Mouse (Mus musculus): Measurements from ENCODE around the gene Ppp1r15b. TPM values are rescaled to one million over a fixed set of nuclear protein-coding genes. Genes with fewer than 3 reads are reported as not detected.

The Ppp1r15b gene
- polyA plus RNA-seq, 1 experiment = 19.7 TPM

GRCm38 (mm10) chr1:133152213-133152612 is 21.3 kb downstream of the Ppp1r15b start:
- no peak overlapping the region for H3K27ac ChIP-seq (ENCODE audit: insufficient read depth, low read length)
- no peaks in the 10 kb centered on the region for H3K27me3 ChIP-seq (ENCODE audit: control insufficient read depth, insufficient read depth, low read length)
- no peak overlapping the region for H3K4me3 ChIP-seq (ENCODE audit: extremely low read depth, insufficient read depth, insufficient read length)
- H3K36me3 ChIP-seq (ENCODE audit: control insufficient read depth, insufficient read depth, low read length) = no peaks in the 10 kb centered on the region
- 97% methylated on average over 3 of the region's 3 CpGs for WGBS
- no peaks in the 10 kb centered on the region for H3K4me1 ChIP-seq (ENCODE audit: control insufficient read depth, insufficient read depth, insufficient read length)
- no peak for DNase-seq (ENCODE audit: low read depth in 1 of 2, low spot score in 2 of 2)
- TF ChIP-seq CTCF (IDR thresholded peaks at IDR 0.05; ENCODE audit: extremely low read depth, insufficient read depth, insufficient read length, insufficient replicate concordance) (no peak), POLR2A (IDR thresholded peaks at IDR 0.05; ENCODE audit: low read depth, low read length) (no peak)

GRCm38 (mm10) chr1:133155270-133155669 is 24.3 kb downstream of the Ppp1r15b start:
- WGBS = 90% methylated on average over 6 of the region's 6 CpGs
- no peak for DNase-seq (ENCODE audit: low read depth in 1 of 2, low spot score in 2 of 2)
- Histone ChIP-seq H3K36me3 (ENCODE audit: control insufficient read depth, insufficient read depth, low read length) (no peaks in the 10 kb centered on the region), H3K4me1 (ENCODE audit: control insufficient read depth, insufficient read depth, insufficient read length) (peaks cover 3% of the 10 kb centered on the region; the same call in 1 of the 2 replicates), H3K27me3 (ENCODE audit: control insufficient read depth, insufficient read depth, low read length) (no peaks in the 10 kb centered on the region), H3K27ac (ENCODE audit: insufficient read depth, low read length) (no peak overlapping the region), H3K4me3 (ENCODE audit: extremely low read depth, insufficient read depth, insufficient read length) (no peak overlapping the region)
- TF ChIP-seq POLR2A (IDR thresholded peaks at IDR 0.05; ENCODE audit: low read depth, low read length) (no peak), CTCF (IDR thresholded peaks at IDR 0.05; ENCODE audit: extremely low read depth, insufficient read depth, insufficient read length, insufficient replicate concordance) (no peak)

DNA sequence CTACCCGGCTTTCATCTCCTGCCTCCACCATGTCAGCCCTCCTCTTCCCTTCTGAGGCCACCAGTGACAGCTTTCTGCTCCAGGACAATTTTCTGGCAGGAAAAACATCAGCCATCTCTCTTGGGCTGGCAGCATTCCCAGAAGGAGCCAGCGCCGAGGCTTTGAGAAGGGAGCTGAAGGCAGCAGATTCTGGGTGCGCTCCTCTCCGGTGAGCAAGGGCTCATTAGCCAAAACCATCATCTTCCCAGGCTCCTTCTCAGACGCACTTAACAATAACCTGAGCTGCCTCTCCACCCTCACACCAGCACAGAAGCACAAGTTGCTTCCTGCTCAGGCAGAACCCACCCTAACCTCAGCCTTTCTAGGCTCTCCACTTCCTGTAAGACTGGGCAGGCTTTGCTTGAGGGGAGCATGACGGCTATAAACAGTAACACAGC is 28.2 kb downstream of the Ppp1r15b start:
- peak overlapping the region; percentile 64 for H3K27ac ChIP-seq (ENCODE audit: insufficient read depth, low read length)
- peak overlapping the region; percentile 32; the same call in 1 of the 2 replicates for H3K4me3 ChIP-seq (ENCODE audit: extremely low read depth, insufficient read depth, insufficient read length)
- WGBS = 1% methylated on average over 7 of the region's 7 CpGs
- H3K36me3 ChIP-seq (ENCODE audit: control insufficient read depth, insufficient read depth, low read length) = no peaks in the 10 kb centered on the region
- peak; percentile 58 to 62 for DNase-seq (ENCODE audit: low read depth in 1 of 2, low spot score in 2 of 2)
- peaks cover 7% of the 10 kb centered on the region for H3K27me3 ChIP-seq (ENCODE audit: control insufficient read depth, insufficient read depth, low read length)
- H3K4me1 ChIP-seq (ENCODE audit: control insufficient read depth, insufficient read depth, insufficient read length) = peaks cover 8% of the 10 kb centered on the region
- TF ChIP-seq CTCF (IDR thresholded peaks at IDR 0.05; ENCODE audit: extremely low read depth, insufficient read depth, insufficient read length, insufficient replicate concordance) = no peak
- TF ChIP-seq POLR2A (IDR thresholded peaks at IDR 0.05; ENCODE audit: low read depth, low read length) = 0 out of 2 replicates have a peak, but pooled peaks have one; percentile 9

DNA sequence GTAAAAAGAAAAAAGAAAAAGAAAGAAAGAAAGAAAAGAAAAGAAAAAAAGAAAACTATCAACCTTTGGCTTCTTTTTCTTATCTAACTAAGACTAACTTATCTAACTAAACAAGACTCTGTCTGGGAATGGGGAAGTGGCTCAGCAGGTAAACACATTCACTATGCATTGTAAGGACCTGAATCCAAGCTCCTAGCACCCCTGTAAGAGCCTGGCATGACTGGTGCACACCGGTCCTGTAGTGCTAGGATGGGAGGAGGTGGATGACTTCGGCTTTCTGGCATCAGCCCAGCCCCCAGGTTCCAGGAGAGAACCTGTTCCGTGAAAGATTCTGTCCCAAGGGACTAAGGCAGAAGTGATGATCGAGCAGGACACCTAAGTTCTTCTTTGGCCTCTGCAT is 30.6 kb downstream of the Ppp1r15b start:
- H3K36me3 ChIP-seq (ENCODE audit: control insufficient read depth, insufficient read depth, low read length) = no peaks in the 10 kb centered on the region
- peaks cover 12% of the 10 kb centered on the region for H3K4me1 ChIP-seq (ENCODE audit: control insufficient read depth, insufficient read depth, insufficient read length)
- no peak overlapping the region for H3K27ac ChIP-seq (ENCODE audit: insufficient read depth, low read length)
- peaks cover 13% of the 10 kb centered on the region for H3K27me3 ChIP-seq (ENCODE audit: control insufficient read depth, insufficient read depth, low read length)
- WGBS = 86% methylated on average over 4 of the region's 4 CpGs
- no peak overlapping the region for H3K4me3 ChIP-seq (ENCODE audit: extremely low read depth, insufficient read depth, insufficient read length)
- TF ChIP-seq CTCF (IDR thresholded peaks at IDR 0.05; ENCODE audit: extremely low read depth, insufficient read depth, insufficient read length, insufficient replicate concordance) (no peak), POLR2A (IDR thresholded peaks at IDR 0.05; ENCODE audit: low read depth, low read length) (no peak)
- DNase-seq (ENCODE audit: low read depth in 1 of 2, low spot score in 2 of 2) = no peak

DNA sequence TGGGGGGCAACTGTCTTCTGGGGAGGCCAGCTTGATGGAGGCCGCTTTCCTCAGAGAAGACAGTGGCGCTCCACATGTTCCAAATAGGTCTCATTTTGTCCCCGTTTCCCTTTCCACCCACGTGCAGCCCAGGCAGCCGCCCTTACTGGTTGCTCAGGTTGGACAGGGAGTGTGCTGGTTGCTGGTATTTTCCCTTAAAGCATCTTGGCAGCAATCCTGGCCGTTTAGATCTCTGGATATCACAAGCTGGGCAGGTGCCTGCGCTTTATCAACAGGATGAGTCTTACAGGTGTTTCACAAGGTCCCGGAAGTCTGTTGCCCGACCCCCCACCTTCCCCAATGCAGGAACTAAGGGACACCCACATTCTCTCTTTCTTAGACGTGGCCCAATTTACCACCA is 31.1 kb downstream of the Ppp1r15b start:
- TF ChIP-seq CTCF (IDR thresholded peaks at IDR 0.05; ENCODE audit: extremely low read depth, insufficient read depth, insufficient read length, insufficient replicate concordance) (no peak), POLR2A (IDR thresholded peaks at IDR 0.05; ENCODE audit: low read depth, low read length) (no peak)
- 75% methylated on average over 10 of the region's 10 CpGs for WGBS
- Histone ChIP-seq H3K27me3 (ENCODE audit: control insufficient read depth, insufficient read depth, low read length) (peaks cover 13% of the 10 kb centered on the region), H3K4me1 (ENCODE audit: control insufficient read depth, insufficient read depth, insufficient read length) (peaks cover 12% of the 10 kb centered on the region), H3K27ac (ENCODE audit: insufficient read depth, low read length) (no peak overlapping the region), H3K36me3 (ENCODE audit: control insufficient read depth, insufficient read depth, low read length) (no peaks in the 10 kb centered on the region), H3K4me3 (ENCODE audit: extremely low read depth, insufficient read depth, insufficient read length) (no peak overlapping the region)
- DNase-seq (ENCODE audit: low read depth in 1 of 2, low spot score in 2 of 2) = no peak

DNA sequence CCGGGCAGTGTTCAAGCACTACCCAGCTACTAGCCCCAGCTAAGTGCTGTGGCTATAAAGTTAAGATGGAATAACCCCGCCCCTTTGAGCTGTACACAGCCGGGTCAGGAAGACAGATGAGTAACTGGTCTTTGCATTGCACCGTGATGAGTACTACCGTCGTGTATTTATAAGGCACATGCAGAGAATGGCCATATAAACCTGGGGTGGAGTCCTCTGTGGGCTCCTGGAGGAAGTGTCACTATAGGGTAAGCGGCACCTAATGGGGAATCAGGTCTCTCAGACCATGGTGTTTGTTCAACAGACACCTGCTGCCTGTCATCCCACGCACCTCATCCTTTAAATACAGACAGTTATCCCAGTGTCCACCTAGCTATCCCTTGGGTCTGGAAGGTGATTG is 32.0 kb downstream of the Ppp1r15b start:
- no peak for TF ChIP-seq POLR2A (IDR thresholded peaks at IDR 0.05; ENCODE audit: low read depth, low read length)
- TF ChIP-seq CTCF (IDR thresholded peaks at IDR 0.05; ENCODE audit: extremely low read depth, insufficient read depth, insufficient read length, insufficient replicate concordance) = no peak
- no peak overlapping the region for H3K27ac ChIP-seq (ENCODE audit: insufficient read depth, low read length)
- H3K36me3 ChIP-seq (ENCODE audit: control insufficient read depth, insufficient read depth, low read length) = no peaks in the 10 kb centered on the region
- peaks cover 12% of the 10 kb centered on the region for H3K4me1 ChIP-seq (ENCODE audit: control insufficient read depth, insufficient read depth, insufficient read length)
- DNase-seq (ENCODE audit: low read depth in 1 of 2, low spot score in 2 of 2) = no peak
- WGBS = 59% methylated on average over 8 of the region's 8 CpGs
- H3K27me3 ChIP-seq (ENCODE audit: control insufficient read depth, insufficient read depth, low read length) = peaks cover 13% of the 10 kb centered on the region
- no peak overlapping the region for H3K4me3 ChIP-seq (ENCODE audit: extremely low read depth, insufficient read depth, insufficient read length)

GRCm38 (mm10) chr1:133163820-133164431 is 33.0 kb downstream of the Ppp1r15b start, which contains the start of gene Plekha6:
Plekha6 (plus strand) TSS chr1:133164210.
- H3K4me3 ChIP-seq (ENCODE audit: extremely low read depth, insufficient read depth, insufficient read length) = peak within 1 kb of the TSS; percentile 60
- H3K36me3 ChIP-seq (ENCODE audit: control insufficient read depth, insufficient read depth, low read length) = no peaks in the 10 kb centered on the region
- H3K27ac ChIP-seq (ENCODE audit: insufficient read depth, low read length) = no peak within 1 kb of the TSS
- peaks cover 13% of the 10 kb centered on the region for H3K27me3 ChIP-seq (ENCODE audit: control insufficient read depth, insufficient read depth, low read length)
- no peak for TF ChIP-seq POLR2A (IDR thresholded peaks at IDR 0.05; ENCODE audit: low read depth, low read length)
- no peak for TF ChIP-seq CTCF (IDR thresholded peaks at IDR 0.05; ENCODE audit: extremely low read depth, insufficient read depth, insufficient read length, insufficient replicate concordance)
- H3K4me1 ChIP-seq (ENCODE audit: control insufficient read depth, insufficient read depth, insufficient read length) = peaks cover 12% of the 10 kb centered on the region
- under 1% methylated on average over 62 of the region's 68 CpGs for WGBS
- DNase-seq (ENCODE audit: low read depth in 1 of 2, low spot score in 2 of 2) = no peak

Measured in spleen, adult 2 months (tissue).